Mouse (Mus musculus) myocyte (in vitro differentiated cells): ENCODE results near the gene Stox2. TPM values are rescaled to one million over a fixed set of nuclear protein-coding genes. Genes with fewer than 3 reads are reported as not detected.

Experiments used
- H3K27me3 ChIP-seq: one replicate; pipeline ENCODE4 v1.6.1; 2011; ENCODE audit not compliant: control insufficient read depth, insufficient read depth, insufficient read length
- H3K36me3 ChIP-seq: one replicate; pipeline ENCODE4 v1.6.1; 2011; ENCODE audit not compliant: control insufficient read depth, insufficient read depth
- H3K4me2 ChIP-seq: one replicate; pipeline ENCODE4 v1.6.1; 2011; ENCODE audit warnings: low read depth, control low read depth
- H3K4me3 ChIP-seq: one replicate; pipeline ENCODE4 v1.5.1; 2011; ENCODE audit warnings: mild to moderate bottlenecking, control low read depth, moderate library complexity
- H3K79me2 ChIP-seq: one replicate; pipeline ENCODE4 v1.6.1; 2011; ENCODE audit not compliant: control insufficient read depth, insufficient read depth
- H3ac ChIP-seq: one replicate; pipeline ENCODE4 v1.6.1; 2011; ENCODE audit not compliant: control insufficient read depth, insufficient read length
- CEBPB ChIP-seq: IDR thresholded peaks from 2 replicates; pipeline ENCODE4 v1.6.1; 2011; ENCODE audit warnings: mild to moderate bottlenecking, moderate library complexity; ENCODE audit not compliant: poor library complexity, insufficient read depth, severe bottlenecking
- E2F4 ChIP-seq: IDR thresholded peaks from one replicate; pipeline ENCODE4 v1.6.1; 2011; ENCODE audit warnings: mild to moderate bottlenecking, control low read depth, moderate library complexity; ENCODE audit not compliant: insufficient read depth
- MAX ChIP-seq: IDR thresholded peaks from one replicate; pipeline ENCODE4 v1.6.1; 2011; ENCODE audit warnings: low read depth, mild to moderate bottlenecking, control low read depth
- MYOD1 ChIP-seq, 3 experiments: IDR thresholded peaks; one replicate each; pipeline ENCODE4 v1.6.1; 2011; ENCODE audit warnings: control low read depth in 2 of 3, low read depth in 2 of 3, mild to moderate bottlenecking in 2 of 3, moderate library complexity in 1 of 3; ENCODE audit not compliant: insufficient read length in 2 of 3, control insufficient read depth in 1 of 3
- MYOG ChIP-seq, 3 experiments: IDR thresholded peaks; one replicate each; pipeline ENCODE4 v1.6.1; 2011; ENCODE audit warnings: control low read depth in 2 of 3, low read depth in 2 of 3, mild to moderate bottlenecking in 2 of 3; ENCODE audit not compliant: insufficient read length in 2 of 3, control insufficient read depth in 1 of 3, insufficient read depth in 1 of 3
- POLR2A ChIP-seq: IDR thresholded peaks from one replicate; pipeline ENCODE4 v1.6.1; 2011; ENCODE audit warnings: low read depth, mild to moderate bottlenecking, control low read depth, moderate library complexity; ENCODE audit not compliant: insufficient read length
- POLR2AphosphoS2 ChIP-seq: IDR thresholded peaks from one replicate; pipeline ENCODE4 v1.6.1; 2011; ENCODE audit warnings: low read depth, control low read depth; ENCODE audit not compliant: insufficient read length
- REST ChIP-seq: IDR thresholded peaks from one replicate; pipeline ENCODE4 v1.6.1; 2011; ENCODE audit warnings: mild to moderate bottlenecking, control low read depth, moderate library complexity; ENCODE audit not compliant: insufficient read depth, insufficient read length
- SRF ChIP-seq: IDR thresholded peaks from one replicate; pipeline ENCODE4 v1.6.1; 2011; ENCODE audit warnings: low read depth; ENCODE audit not compliant: control insufficient read depth, insufficient read length
- TCF12 ChIP-seq: IDR thresholded peaks from one replicate; pipeline ENCODE4 v1.6.1; 2011; ENCODE audit warnings: mild to moderate bottlenecking, control low read depth; ENCODE audit not compliant: poor library complexity, insufficient read depth, severe bottlenecking
- TCF3 ChIP-seq: IDR thresholded peaks from one replicate; pipeline ENCODE4 v1.6.1; 2011; ENCODE audit warnings: low read depth, control low read depth; ENCODE audit not compliant: insufficient read length
- USF1 ChIP-seq: IDR thresholded peaks from one replicate; pipeline ENCODE4 v1.6.1; 2011; ENCODE audit warnings: low read depth, mild to moderate bottlenecking, control low read depth, moderate library complexity
- polyA plus RNA-seq: library from polyadenylated mRNA; unstranded; fragments of >200 nt; fragmentation: generic; extraction: Trizol; gene quantifications from one replicate; pipeline ENCODE4 v1.2.1, GENCODE M21; 2012; ENCODE audit warnings: missing spikeins

Gene Stox2
- polyA plus RNA-seq, 1 experiment: not detected

DNA sequence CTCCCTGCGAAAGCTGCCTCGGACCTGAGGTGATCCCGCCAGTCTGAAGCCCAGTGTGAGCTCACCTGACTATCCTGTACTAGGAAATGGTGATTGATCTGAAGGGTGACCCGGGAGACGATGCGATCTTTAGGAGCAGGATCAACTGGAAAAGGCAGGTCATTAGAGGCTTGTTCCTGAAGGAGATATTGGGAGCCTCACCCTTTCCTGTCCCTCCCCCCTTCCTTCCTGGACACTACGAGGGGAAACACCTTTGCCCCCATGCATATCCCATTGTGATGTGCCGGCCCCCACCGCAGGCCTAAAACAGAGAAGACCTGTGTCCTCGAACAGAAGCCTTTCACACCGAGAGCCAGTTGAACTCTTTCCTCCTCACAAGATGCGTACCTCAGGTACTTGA lies 58.0 kb downstream of the Stox2 start:
- H3K4me3 ChIP-seq: no peak overlapping the region
- TF ChIP-seq USF1: no peak
- no peak for TF ChIP-seq TCF3
- no peak for TF ChIP-seq TCF12
- TF ChIP-seq SRF: no peak
- TF ChIP-seq MYOD1 (IDR thresholded peaks at IDR 0.05; ENCODE audit: control insufficient read depth in 1 of 3, insufficient read length in 2 of 3, low read depth in 2 of 3): no peak
- no peak for TF ChIP-seq MYOG (IDR thresholded peaks at IDR 0.05; ENCODE audit: control insufficient read depth in 1 of 3, insufficient read depth in 1 of 3, insufficient read length in 2 of 3, low read depth in 2 of 3)
- TF ChIP-seq REST: no peak
- TF ChIP-seq CEBPB: no peak
- no peak for TF ChIP-seq E2F4
- no peak for TF ChIP-seq POLR2A
- TF ChIP-seq POLR2AphosphoS2: no peak
- no peak for TF ChIP-seq MAX
- H3K4me2 ChIP-seq: no peak overlapping the region
- no peaks in the 10 kb centered on the region for H3K36me3 ChIP-seq
- no peak overlapping the region for H3ac ChIP-seq
- H3K27me3 ChIP-seq: no peaks in the 10 kb centered on the region
- no peaks in the 10 kb centered on the region for H3K79me2 ChIP-seq

DNA sequence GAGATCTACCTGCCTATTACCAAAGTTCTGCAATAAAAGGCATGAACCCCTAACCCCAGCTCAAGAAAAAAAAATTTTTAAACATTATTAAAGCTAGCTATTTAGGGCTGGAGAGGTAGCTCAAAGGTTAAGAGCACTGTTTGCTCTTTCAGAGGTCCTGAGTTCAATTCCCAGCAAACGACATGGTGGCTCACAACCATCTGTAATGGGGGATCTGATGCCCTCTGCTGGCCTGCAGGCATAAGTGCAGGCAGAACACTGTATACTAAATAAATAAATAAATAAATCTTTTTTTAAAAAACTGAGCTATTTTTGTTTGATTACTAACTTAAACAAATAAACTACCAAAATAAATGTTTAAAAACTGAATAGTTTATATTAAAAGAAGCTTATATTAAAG lies 60.4 kb downstream of the Stox2 start:
- no peaks in the 10 kb centered on the region for H3K36me3 ChIP-seq
- no peaks in the 10 kb centered on the region for H3K27me3 ChIP-seq
- H3ac ChIP-seq: no peak overlapping the region
- no peak overlapping the region for H3K4me3 ChIP-seq
- no peak overlapping the region for H3K4me2 ChIP-seq
- H3K79me2 ChIP-seq: no peaks in the 10 kb centered on the region
- TF ChIP-seq REST: no peak

DNA sequence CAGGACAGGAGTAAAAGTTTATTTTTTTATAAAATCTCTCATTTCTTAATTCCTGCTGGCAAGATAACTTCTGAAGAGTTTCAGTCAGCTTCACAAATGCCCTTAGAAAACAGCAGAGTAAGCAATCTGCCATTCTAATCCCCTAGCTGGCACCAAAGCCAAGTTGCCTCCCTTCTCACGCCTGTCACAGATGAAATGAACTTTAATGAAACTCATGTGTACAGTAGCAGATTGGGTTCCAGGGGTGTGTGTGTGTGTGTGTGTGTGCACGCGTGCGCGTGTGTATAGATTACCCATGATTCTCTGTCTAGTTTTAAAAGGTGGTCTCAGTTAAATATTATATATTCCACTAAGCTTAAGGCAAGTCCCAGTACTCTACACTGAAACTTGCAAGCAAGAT lies 62.0 kb downstream of the Stox2 start:
- Histone ChIP-seq H3K4me2 (no peak overlapping the region), H3K36me3 (no peaks in the 10 kb centered on the region), H3K4me3 (no peak overlapping the region), H3K27me3 (no peaks in the 10 kb centered on the region), H3K79me2 (no peaks in the 10 kb centered on the region), H3ac (no peak overlapping the region)
- TF ChIP-seq REST: no peak
- TF ChIP-seq SRF: no peak
- no peak for TF ChIP-seq POLR2A
- no peak for TF ChIP-seq CEBPB
- TF ChIP-seq TCF12: no peak
- TF ChIP-seq E2F4: no peak
- TF ChIP-seq POLR2AphosphoS2: no peak
- no peak for TF ChIP-seq USF1
- no peak for TF ChIP-seq MYOD1 (IDR thresholded peaks at IDR 0.05; ENCODE audit: control insufficient read depth in 1 of 3, insufficient read length in 2 of 3, low read depth in 2 of 3)
- no peak for TF ChIP-seq MAX
- TF ChIP-seq TCF3: no peak
- TF ChIP-seq MYOG (IDR thresholded peaks at IDR 0.05; ENCODE audit: control insufficient read depth in 1 of 3, insufficient read depth in 1 of 3, insufficient read length in 2 of 3, low read depth in 2 of 3): no peak

DNA sequence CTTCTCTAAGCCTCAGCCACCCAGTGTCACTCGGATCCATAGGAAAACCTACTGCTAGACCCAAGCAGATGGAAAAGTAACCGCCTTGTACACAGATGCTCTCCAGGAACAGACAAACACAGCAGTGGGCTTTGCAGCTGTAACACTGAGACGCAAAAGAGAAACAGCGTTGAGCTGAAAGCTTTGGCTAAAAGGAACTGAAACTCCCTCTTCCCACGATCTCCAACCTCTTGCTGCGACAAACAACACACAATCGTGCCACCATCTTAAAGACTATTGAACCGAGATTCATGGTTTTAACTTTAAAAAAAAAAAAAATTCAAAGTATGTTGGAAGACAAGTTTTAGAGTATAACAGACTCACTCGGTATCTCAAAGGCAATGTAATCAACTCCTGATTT lies 62.5 kb downstream of the Stox2 start:
- Histone ChIP-seq H3K36me3 (no peaks in the 10 kb centered on the region), H3K4me2 (no peak overlapping the region), H3K27me3 (no peaks in the 10 kb centered on the region), H3K4me3 (no peak overlapping the region), H3K79me2 (no peaks in the 10 kb centered on the region), H3ac (no peak overlapping the region)
- TF ChIP-seq TCF3 (no peak), MYOD1 (IDR thresholded peaks at IDR 0.05; ENCODE audit: control insufficient read depth in 1 of 3, insufficient read length in 2 of 3, low read depth in 2 of 3) (no peak), E2F4 (no peak), MAX (no peak), POLR2A (no peak), TCF12 (no peak), POLR2AphosphoS2 (no peak), USF1 (no peak), CEBPB (no peak), MYOG (IDR thresholded peaks at IDR 0.05; ENCODE audit: control insufficient read depth in 1 of 3, insufficient read depth in 1 of 3, insufficient read length in 2 of 3, low read depth in 2 of 3) (no peak), SRF (no peak), REST (no peak)

DNA sequence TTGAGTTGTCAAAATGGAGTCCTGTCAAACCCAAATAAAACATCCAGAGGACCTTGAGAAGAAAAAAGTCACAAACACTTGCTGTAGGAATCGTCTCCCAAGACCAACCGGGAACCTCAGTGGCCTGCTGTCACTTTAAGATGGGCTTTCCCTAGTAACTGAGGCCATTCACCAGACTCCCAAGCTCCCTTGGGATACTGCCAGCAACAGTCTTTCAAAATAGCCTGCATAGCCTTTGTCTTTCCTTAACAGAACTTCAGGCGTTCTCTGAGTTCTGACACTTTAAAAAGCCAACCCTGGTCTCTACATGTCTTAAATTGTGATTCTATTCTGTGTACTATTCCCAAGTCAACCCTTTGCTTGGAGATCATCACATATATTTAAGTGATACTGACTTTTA lies 64.9 kb downstream of the Stox2 start:
- no peaks in the 10 kb centered on the region for H3K79me2 ChIP-seq
- no peak overlapping the region for H3K4me3 ChIP-seq
- no peaks in the 10 kb centered on the region for H3K27me3 ChIP-seq
- TF ChIP-seq POLR2AphosphoS2: no peak
- TF ChIP-seq E2F4: no peak
- no peak for TF ChIP-seq MAX
- no peak for TF ChIP-seq MYOD1 (IDR thresholded peaks at IDR 0.05; ENCODE audit: control insufficient read depth in 1 of 3, insufficient read length in 2 of 3, low read depth in 2 of 3)
- TF ChIP-seq REST: no peak
- TF ChIP-seq SRF: no peak
- no peak for TF ChIP-seq POLR2A
- no peak for TF ChIP-seq USF1
- TF ChIP-seq TCF12: no peak
- no peak for TF ChIP-seq CEBPB
- no peak for TF ChIP-seq TCF3
- no peak for TF ChIP-seq MYOG (IDR thresholded peaks at IDR 0.05; ENCODE audit: control insufficient read depth in 1 of 3, insufficient read depth in 1 of 3, insufficient read length in 2 of 3, low read depth in 2 of 3)
- H3K36me3 ChIP-seq: no peaks in the 10 kb centered on the region
- H3ac ChIP-seq: no peak overlapping the region
- no peak overlapping the region for H3K4me2 ChIP-seq
